Mouse (Mus musculus) heart, postnatal 10 days (tissue): ENCODE measurements around the gene Rps26. TPM values are rescaled to one million over a fixed set of nuclear protein-coding genes. Genes with fewer than 3 reads are reported as not detected.

ENCODE experiments used
- DNase-seq, 2 experiments: peaks; one replicate each; pipeline ENCODE4 v3.0.0; 2021
- intact Hi-C: fragments of 180-260 bp; cut with DNase I; formaldehyde crosslinking; loops from one replicate; pipeline ENCODE4 v1.15.1; 2025
- microRNA-seq, 2 experiments: library from miRNA; unstranded; fragments of <30 nt; microRNA quantifications; one replicate each; pipeline ENCODE4 v1.2.0; 2022
- total RNA-seq, 2 experiments: library from RNA; stranded (reverse); gene quantifications; 2 replicates each; pipeline ENCODE4 v1.2.3; 2021

Rps26 gene
- total RNA-seq, 2 experiments from 2014 or later: 395 TPM

GRCm38 (mm10) chr10:128578330-128578729 is 48.2 kb downstream of the Rps26 start:
- intact Hi-C loops: no loop called here

DNA sequence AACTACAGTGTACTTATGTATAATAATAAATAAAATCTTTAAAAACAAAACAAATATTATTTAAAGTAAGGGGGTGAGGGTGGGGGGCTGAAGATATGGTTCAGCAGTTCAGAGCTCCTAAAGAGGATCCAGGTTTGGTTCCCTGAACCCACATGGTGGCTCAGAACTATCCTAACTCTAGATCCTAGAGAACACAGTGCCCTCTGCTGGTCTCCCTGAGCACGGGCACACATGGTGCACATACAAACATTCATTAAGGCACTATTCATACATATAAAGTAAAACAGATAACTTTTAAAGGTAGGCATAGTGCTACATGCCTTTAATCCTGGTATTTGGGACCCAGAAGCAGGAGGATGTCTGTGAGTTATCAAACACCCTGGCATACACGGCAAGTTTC is 51.5 kb downstream of the Rps26 start:
- intact Hi-C loops: no loop called here
- DNase-seq: no peak

More at GRCm38 (mm10) chr10:128578330-128578729, 48.2 kb downstream of the Rps26 start:
- no peak for DNase-seq

Small RNA genes lying within 50 kb of the gene (microRNA-seq; reads per million reads assigned to microRNA genes)
- gene Mir6917: 0 to 0.47 reads per million in 2 experiments

Other genes with a start within 250 kb of the Rps26 start
- 10 to 100 TPM; 43.1 to 43.7 TPM for gene Ankrd52, start 249.6 kb downstream of the Rps26 start, total RNA-seq
- gene Slc39a5, start 225.5 kb downstream of the Rps26 start, total RNA-seq: not detected
- 10 to 100 TPM; 42.5 to 44.7 TPM for gene Nabp2, start 215.3 kb downstream of the Rps26 start, total RNA-seq
- 10 to 100 TPM; 24.0 to 24.8 TPM for gene Rnf41, start 215.1 kb downstream of the Rps26 start, total RNA-seq
- gene Smarcc2, start 167.5 kb downstream of the Rps26 start, total RNA-seq: 10 to 100 TPM; 83.6 to 95.9 TPM
- 100 to 1,000 TPM; 500 to 506 TPM for gene Myl6, start 132.6 kb downstream of the Rps26 start, total RNA-seq
- gene Myl6b, start 128.1 kb downstream of the Rps26 start, total RNA-seq: 1 to 10 TPM; 4.1 to 4.5 TPM
- 10 to 100 TPM; 28.5 to 29.9 TPM for gene Esyt1, start 100.9 kb downstream of the Rps26 start, total RNA-seq
- gene Zc3h10, start 79.0 kb downstream of the Rps26 start, total RNA-seq: 10 to 100 TPM in 1 of 2 experiments, 1 to 10 TPM in 1; 9.8 to 10.1 TPM
- 1,000 to 10,000 TPM; 2,064 to 2,152 TPM for gene Rpl41, start 77.4 kb downstream of the Rps26 start, total RNA-seq
- gene Pa2g4, start 60.8 kb downstream of the Rps26 start, total RNA-seq: 10 to 100 TPM; 60.0 to 64.4 TPM
- gene Erbb3, start 37.1 kb downstream of the Rps26 start, total RNA-seq: 1 to 10 TPM; 7.7 to 8.6 TPM
- 1 to 10 TPM; 1.8 to 2.0 TPM for gene Ikzf4, start 19.2 kb upstream of the Rps26 start, total RNA-seq
- 10 to 100 TPM; 14.4 to 16.3 TPM for gene Suox, start 47.3 kb upstream of the Rps26 start, total RNA-seq
- 10 to 100 TPM; 74.3 to 78.1 TPM for gene Rab5b, start 69.5 kb upstream of the Rps26 start, total RNA-seq
- 1 to 10 TPM; 2.1 to 2.2 TPM for gene Pmel, start 77.4 kb upstream of the Rps26 start, total RNA-seq
- gene Cdk2, start 78.3 kb upstream of the Rps26 start, total RNA-seq: 10 to 100 TPM; 30.6 to 36.4 TPM
- gene Dgka, start 118.1 kb upstream of the Rps26 start, total RNA-seq: 10 to 100 TPM; 10.3 to 11.9 TPM
- 10 to 100 TPM; 14.5 to 18.4 TPM for gene Pym1, start 121.1 kb upstream of the Rps26 start, total RNA-seq
- 1 to 10 TPM; 3.4 to 5.4 TPM for gene Mmp19, start 164.2 kb upstream of the Rps26 start, total RNA-seq
- 10 to 100 TPM; 49.1 to 52.0 TPM for gene Dnajc14, start 177.3 kb upstream of the Rps26 start, total RNA-seq
- gene Tmem198b, start 177.6 kb upstream of the Rps26 start, total RNA-seq: 10 to 100 TPM; 12.7 to 13.3 TPM
- gene Sarnp, start 190.6 kb upstream of the Rps26 start, total RNA-seq: 10 to 100 TPM; 47.2 to 52.6 TPM
- 1 to 10 TPM; 6.5 to 9.8 TPM for gene Ormdl2, start 194.9 kb upstream of the Rps26 start, total RNA-seq